Mouse (Mus musculus): Measurements from ENCODE around the gene Tmem87a. TPM values are rescaled to one million over a fixed set of nuclear protein-coding genes. Genes with fewer than 3 reads are reported as not detected.

Gene Tmem87a
- polyA plus RNA-seq, 1 experiment from 2014 or later, result 7.3 TPM

DNA sequence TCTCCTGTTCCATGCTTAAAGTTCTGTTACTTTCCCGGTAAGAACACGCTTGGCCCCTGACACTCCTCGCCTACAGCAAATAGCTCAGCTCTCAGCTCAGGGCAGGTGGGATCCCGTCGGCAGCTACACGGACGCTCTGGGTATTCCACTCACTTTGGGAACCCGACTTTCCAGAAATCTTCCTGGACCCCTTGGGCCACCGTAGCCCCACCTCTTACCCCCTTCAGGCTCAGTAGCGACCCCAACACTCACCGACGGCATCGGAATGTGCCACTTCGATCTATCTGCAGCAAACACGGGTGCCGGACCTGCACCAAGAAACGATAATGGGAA lies 294 bp downstream of the Tmem87a start, which contains the start of gene Ganc:
Gene Ganc (plus strand): TSS at position 244 of the 333 bp plus-strand sequence.
- under 1% methylated on average over 17 of the region's 17 CpGs for WGBS
- ATAC-seq (ENCODE audit: low FRiP score), result peak; percentile 83
- peak within 1 kb of the TSS; percentile 87 for H3K4me3 ChIP-seq (replicated peaks)

DNA sequence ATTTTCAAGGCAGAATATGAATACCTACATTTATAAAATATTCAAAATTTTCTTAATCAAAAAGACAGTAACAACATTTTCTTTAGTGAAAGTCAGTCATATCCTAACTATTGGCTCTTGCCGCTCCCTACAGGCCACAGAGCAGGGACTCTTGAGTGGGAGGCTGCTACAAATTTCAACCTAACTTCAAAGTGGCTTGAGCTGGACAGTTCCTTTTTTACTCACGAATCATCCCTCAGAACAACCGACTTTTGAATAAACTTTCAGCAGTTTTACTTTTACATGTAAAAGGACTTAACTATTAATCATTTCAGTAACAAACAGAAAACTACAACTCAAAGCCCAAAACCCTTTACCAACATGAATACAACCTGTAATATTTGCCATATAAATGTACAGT lies 1.1 kb downstream of the Tmem87a start:
- H3K9me3 ChIP-seq (replicated peaks), result 0 out of 2 replicates have a peak, but pooled peaks cover 4% of the 10 kb centered on the region
- H3K27me3 ChIP-seq (replicated peaks), result no peaks in the 10 kb centered on the region
- 0 out of 2 replicates have a peak overlapping the region, but pooled peaks have one; percentile 79 for H3K9ac ChIP-seq (replicated peaks)
- WGBS, result 60% methylated on average over 3 of the region's 3 CpGs
- no peaks in the 10 kb centered on the region; the same call in 1 of the 2 replicates for H3K36me3 ChIP-seq
- no peak overlapping the region for H3K27ac ChIP-seq (replicated peaks)
- peaks cover 27% of the 10 kb centered on the region for H3K4me1 ChIP-seq
- ATAC-seq (ENCODE audit: low FRiP score), result no peak
- H3K4me3 ChIP-seq (replicated peaks), result peak overlapping the region; percentile 87; the same call in 1 of the 2 replicates
- peak overlapping the region; percentile 87 for H3K4me2 ChIP-seq

More for the DNA sequence above, 294 bp downstream of the Tmem87a start, which contains the start of gene Ganc:
- Histone ChIP-seq H3K4me1 (peaks cover 27% of the 10 kb centered on the region), H3K36me3 (no peaks in the 10 kb centered on the region; the same call in 1 of the 2 replicates), H3K27me3 (replicated peaks) (no peaks in the 10 kb centered on the region), H3K9ac (replicated peaks) (peak within 1 kb of the TSS; percentile 79), H3K4me2 (peak within 1 kb of the TSS; percentile 87), H3K9me3 (replicated peaks) (0 out of 2 replicates have a peak, but pooled peaks cover 4% of the 10 kb centered on the region), H3K27ac (replicated peaks) (peak within 1 kb of the TSS; percentile 92)

DNA sequence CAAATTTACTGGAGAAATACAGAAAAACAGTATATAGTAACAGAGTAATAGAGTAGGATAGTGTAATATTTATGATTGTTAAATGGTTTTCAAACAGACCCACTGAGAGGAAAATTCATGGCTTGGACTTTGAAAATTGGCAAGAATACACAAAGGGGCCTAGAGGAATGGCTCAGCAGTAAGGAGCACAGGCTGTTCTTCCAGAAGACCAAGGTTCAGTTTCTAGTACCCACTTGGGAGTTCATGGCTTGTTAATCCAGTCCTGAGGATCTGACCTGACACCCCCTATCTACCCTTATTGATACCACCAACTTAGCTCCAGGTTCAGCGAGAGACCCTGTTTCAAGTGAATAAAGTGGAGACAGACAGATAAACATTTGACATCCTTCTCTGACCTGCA lies 6.0 kb downstream of the Tmem87a start:
- Histone ChIP-seq H3K36me3 (peaks cover 32% of the 10 kb centered on the region), H3K27me3 (replicated peaks) (no peaks in the 10 kb centered on the region), H3K27ac (replicated peaks) (no peak overlapping the region), H3K9ac (replicated peaks) (no peak overlapping the region), H3K9me3 (replicated peaks) (no peaks in the 10 kb centered on the region), H3K4me2 (no peak overlapping the region), H3K4me1 (peaks cover 13% of the 10 kb centered on the region), H3K4me3 (replicated peaks) (no peak overlapping the region)
- no peak for ATAC-seq (ENCODE audit: low FRiP score)
- 94% methylated on average over 1 of the region's 1 CpGs for WGBS

DNA sequence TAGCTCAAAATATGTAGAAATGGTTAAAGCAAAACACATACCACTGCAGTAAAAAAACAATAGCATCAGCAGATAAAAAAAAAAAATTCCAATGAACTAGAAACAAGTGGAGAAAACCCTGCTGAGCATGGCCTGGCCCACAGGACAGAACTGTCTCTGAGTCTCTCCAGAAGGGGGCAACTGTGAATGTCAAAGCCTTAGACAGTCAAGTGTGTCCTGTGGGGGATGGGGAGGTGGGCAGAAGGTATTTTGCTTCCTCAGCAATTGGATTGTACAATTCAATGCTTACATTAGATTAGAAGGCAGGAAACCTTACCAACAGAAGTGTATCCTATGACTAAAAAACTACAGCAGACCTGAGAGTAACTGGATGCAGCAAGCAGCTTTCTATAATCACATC lies 11.5 kb downstream of the Tmem87a start:
- Histone ChIP-seq H3K27ac (replicated peaks) (no peak overlapping the region), H3K4me2 (no peak overlapping the region), H3K9ac (replicated peaks) (no peak overlapping the region), H3K4me1 (no peaks in the 10 kb centered on the region), H3K9me3 (replicated peaks) (no peaks in the 10 kb centered on the region), H3K4me3 (replicated peaks) (no peak overlapping the region), H3K27me3 (replicated peaks) (no peaks in the 10 kb centered on the region), H3K36me3 (peaks cover 65% of the 10 kb centered on the region)
- no peak for ATAC-seq (ENCODE audit: low FRiP score)

DNA sequence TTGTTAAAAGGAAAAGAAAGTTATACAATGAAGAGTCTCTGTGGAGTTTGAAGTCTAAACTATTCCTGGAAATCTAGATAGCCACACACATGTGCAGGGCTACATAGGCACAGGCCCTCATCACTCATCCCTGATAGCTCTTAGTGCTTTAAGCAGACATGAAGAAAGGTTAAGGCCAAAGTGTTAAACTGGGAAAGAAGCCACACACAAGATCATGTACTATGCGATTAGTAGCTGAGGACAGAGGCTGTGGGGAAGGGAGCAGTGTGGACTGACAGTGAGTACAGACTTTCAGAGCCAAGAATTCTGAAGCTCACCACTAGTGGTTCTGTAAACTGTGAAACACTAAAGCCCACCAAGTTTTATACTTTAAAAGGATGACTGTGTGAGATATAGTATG lies 13.0 kb downstream of the Tmem87a start:
- Histone ChIP-seq H3K4me3 (replicated peaks) (no peak overlapping the region), H3K9me3 (replicated peaks) (no peaks in the 10 kb centered on the region), H3K9ac (replicated peaks) (no peak overlapping the region), H3K4me1 (no peaks in the 10 kb centered on the region), H3K4me2 (no peak overlapping the region), H3K36me3 (peaks cover 57% of the 10 kb centered on the region), H3K27ac (replicated peaks) (no peak overlapping the region), H3K27me3 (replicated peaks) (no peaks in the 10 kb centered on the region)
- ATAC-seq (ENCODE audit: low FRiP score), result no peak
- 100% methylated on average over 1 of the region's 1 CpGs for WGBS

DNA sequence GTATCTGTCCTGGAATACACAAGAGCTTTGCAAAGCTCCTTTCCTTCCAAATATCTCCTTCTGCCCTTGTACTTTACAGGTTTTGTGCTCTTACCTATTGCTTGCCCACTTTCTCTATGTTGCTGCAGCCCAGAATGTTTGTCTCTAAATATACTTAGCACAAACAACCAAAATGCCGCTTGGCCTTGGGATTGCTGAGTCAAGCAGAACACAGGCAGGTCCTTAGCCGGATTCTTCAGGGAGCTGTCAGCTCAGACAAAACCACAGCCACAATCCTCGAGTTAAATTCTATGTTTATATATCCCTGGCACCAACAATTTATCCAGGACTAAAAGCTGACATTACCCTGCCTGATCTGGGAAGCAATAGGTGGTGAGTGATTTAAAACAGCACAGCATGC lies 14.5 kb downstream of the Tmem87a start:
- Histone ChIP-seq H3K36me3 (peaks cover 54% of the 10 kb centered on the region), H3K9me3 (replicated peaks) (no peaks in the 10 kb centered on the region), H3K4me1 (no peaks in the 10 kb centered on the region), H3K27ac (replicated peaks) (no peak overlapping the region), H3K4me3 (replicated peaks) (no peak overlapping the region), H3K27me3 (replicated peaks) (no peaks in the 10 kb centered on the region), H3K9ac (replicated peaks) (no peak overlapping the region), H3K4me2 (no peak overlapping the region)
- WGBS, result 90% methylated on average over 3 of the region's 3 CpGs
- ATAC-seq (ENCODE audit: low FRiP score), result no peak

DNA sequence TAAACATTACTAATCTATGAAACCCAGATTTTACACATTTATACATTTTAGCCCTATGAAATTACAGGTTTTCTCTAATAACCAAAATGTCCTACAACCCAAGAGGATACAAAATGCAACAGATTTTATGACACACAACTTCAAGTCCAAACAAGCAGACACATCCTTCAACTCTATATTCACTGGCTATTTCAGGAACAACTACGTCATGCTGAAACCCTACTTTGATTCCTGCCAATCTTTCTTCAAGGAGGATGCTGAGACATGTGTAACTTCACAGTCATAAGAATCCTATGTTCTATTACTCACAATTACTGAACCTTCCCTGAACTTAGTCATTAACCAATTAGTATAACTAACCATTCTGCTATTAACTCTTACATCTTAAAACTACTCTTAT lies 16.6 kb downstream of the Tmem87a start:
- Histone ChIP-seq H3K36me3 (peaks cover 50% of the 10 kb centered on the region), H3K27me3 (replicated peaks) (no peaks in the 10 kb centered on the region), H3K9me3 (replicated peaks) (no peaks in the 10 kb centered on the region), H3K27ac (replicated peaks) (no peak overlapping the region), H3K4me2 (no peak overlapping the region), H3K4me3 (replicated peaks) (no peak overlapping the region), H3K4me1 (no peaks in the 10 kb centered on the region), H3K9ac (replicated peaks) (no peak overlapping the region)
- 95% methylated on average over 1 of the region's 1 CpGs for WGBS
- ATAC-seq (ENCODE audit: low FRiP score), result no peak

DNA sequence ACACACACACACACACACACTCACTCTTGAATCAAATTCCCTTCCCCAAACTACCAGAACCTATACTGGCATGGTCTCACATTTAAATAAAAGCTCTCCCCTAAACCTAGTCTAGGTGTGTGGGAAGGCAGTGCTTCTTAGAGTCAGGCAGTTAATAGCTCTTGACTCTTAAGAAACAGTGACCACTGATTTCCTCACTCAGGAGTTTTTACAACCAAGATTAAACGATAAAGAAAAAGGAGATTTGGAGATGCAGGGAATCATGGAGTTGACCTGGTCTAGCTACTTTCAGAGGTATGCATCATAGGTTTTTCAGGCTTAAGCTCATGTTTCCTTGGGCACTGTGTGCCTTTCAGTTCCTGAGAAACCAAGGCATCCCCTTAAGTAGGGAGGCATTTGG lies 17.6 kb downstream of the Tmem87a start:
- no peak overlapping the region for H3K27ac ChIP-seq (replicated peaks)
- H3K4me2 ChIP-seq, result no peak overlapping the region
- peaks cover 55% of the 10 kb centered on the region for H3K36me3 ChIP-seq
- H3K4me3 ChIP-seq (replicated peaks), result no peak overlapping the region
- no peaks in the 10 kb centered on the region for H3K4me1 ChIP-seq
- H3K27me3 ChIP-seq (replicated peaks), result no peaks in the 10 kb centered on the region
- H3K9me3 ChIP-seq (replicated peaks), result no peaks in the 10 kb centered on the region
- no peak overlapping the region for H3K9ac ChIP-seq (replicated peaks)
- WGBS, result 95% methylated on average over 1 of the region's 1 CpGs
- no peak for ATAC-seq (ENCODE audit: low FRiP score)

DNA sequence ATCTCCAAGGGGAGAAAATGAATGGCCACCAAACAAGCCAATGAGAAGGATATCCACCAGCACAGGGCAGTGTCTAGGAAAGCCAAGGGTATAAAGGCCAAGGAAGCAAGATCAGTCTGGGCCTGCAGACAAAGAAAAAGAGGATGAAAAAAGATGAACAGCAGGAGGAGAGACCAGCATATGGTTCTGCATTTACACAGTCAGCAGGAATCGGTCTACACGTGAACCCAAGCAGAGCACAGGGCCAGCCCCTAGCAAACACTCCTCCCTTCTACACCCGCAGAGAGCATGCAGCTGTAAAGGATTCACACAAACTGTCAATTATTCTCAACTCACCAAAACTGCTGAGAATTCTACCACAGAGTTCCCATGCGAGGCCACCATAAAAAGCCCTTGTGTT lies 30.1 kb downstream of the Tmem87a start:
- no peak overlapping the region for H3K27ac ChIP-seq (replicated peaks)
- no peaks in the 10 kb centered on the region for H3K9me3 ChIP-seq (replicated peaks)
- ATAC-seq (ENCODE audit: low FRiP score), result no peak
- H3K4me3 ChIP-seq (replicated peaks), result no peak overlapping the region
- H3K4me1 ChIP-seq, result no peaks in the 10 kb centered on the region
- 74% methylated on average over 4 of the region's 4 CpGs for WGBS
- no peaks in the 10 kb centered on the region for H3K27me3 ChIP-seq (replicated peaks)
- peaks cover 65% of the 10 kb centered on the region for H3K36me3 ChIP-seq
- no peak overlapping the region for H3K4me2 ChIP-seq
- no peak overlapping the region for H3K9ac ChIP-seq (replicated peaks)

DNA sequence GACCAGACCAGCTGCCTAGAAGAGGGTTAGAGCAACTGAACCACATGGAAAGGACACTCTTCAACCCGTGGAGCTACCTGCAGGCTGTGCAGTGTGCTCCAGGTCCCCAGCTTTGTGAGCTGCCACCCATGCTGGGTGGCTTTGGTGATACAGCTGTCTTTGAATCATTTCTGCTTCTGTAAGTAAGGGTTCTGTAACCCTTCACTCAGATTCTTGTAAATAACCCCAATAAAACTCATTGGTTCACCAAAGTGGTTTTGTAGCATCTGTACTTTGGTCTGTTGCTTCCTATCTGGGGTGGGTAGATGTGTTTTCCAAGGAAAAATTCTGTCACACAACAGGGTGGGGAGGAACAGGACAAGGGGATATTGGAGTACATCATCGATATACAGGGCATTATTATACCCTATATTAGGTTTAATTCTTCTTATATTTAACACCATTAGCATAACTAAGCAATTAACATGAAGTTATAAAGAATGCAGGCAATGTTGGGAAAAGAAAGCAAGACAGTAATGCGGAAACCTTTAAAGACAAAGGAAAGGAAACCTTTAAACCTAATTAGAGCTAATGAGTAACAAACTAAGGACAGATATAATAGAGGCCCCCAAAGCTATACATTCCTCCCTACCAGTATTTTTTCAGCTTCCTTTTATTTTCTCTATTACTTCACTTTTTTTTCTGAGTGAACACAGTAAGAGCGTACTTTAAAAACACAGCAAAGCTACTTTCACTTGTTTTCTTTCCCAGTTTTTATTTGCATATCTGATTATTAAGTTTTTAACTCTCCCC lies 36.3 kb downstream of the Tmem87a start:
- no peaks in the 10 kb centered on the region for H3K27me3 ChIP-seq (replicated peaks)
- H3K36me3 ChIP-seq, result peaks cover 67% of the 10 kb centered on the region
- no peaks in the 10 kb centered on the region for H3K9me3 ChIP-seq (replicated peaks)
- no peak overlapping the region for H3K4me3 ChIP-seq (replicated peaks)
- ATAC-seq (ENCODE audit: low FRiP score), result no peak
- WGBS, result 94% methylated on average over 4 of the region's 4 CpGs
- H3K4me1 ChIP-seq, result no peaks in the 10 kb centered on the region
- H3K4me2 ChIP-seq, result no peak overlapping the region
- H3K9ac ChIP-seq (replicated peaks), result no peak overlapping the region
- H3K27ac ChIP-seq (replicated peaks), result no peak overlapping the region

DNA sequence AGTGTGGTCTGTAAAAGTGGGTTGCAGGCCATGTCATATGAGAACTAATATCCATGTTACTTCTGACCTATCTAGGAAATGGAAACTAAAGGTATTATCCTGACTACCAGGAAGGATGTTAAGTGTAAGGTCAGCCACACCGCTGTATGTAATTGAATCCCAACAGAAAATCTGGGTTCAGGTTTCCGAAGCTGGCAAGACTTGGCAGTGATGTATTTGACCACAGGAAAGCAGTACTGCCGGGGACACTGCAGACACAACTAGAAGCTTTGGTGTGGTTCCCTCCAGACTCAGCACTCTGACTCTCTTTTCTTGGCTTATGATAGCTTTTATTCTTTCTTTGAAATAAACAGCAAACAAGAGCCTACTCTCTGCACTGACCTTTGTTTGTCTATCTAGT lies 37.4 kb downstream of the Tmem87a start:
- no peak overlapping the region for H3K4me2 ChIP-seq
- no peaks in the 10 kb centered on the region for H3K27me3 ChIP-seq (replicated peaks)
- H3K4me1 ChIP-seq, result no peaks in the 10 kb centered on the region
- H3K9ac ChIP-seq (replicated peaks), result no peak overlapping the region
- ATAC-seq (ENCODE audit: low FRiP score), result no peak
- H3K36me3 ChIP-seq, result peaks cover 68% of the 10 kb centered on the region
- no peaks in the 10 kb centered on the region for H3K9me3 ChIP-seq (replicated peaks)
- no peak overlapping the region for H3K4me3 ChIP-seq (replicated peaks)
- H3K27ac ChIP-seq (replicated peaks), result no peak overlapping the region
- 96% methylated on average over 3 of the region's 3 CpGs for WGBS

DNA sequence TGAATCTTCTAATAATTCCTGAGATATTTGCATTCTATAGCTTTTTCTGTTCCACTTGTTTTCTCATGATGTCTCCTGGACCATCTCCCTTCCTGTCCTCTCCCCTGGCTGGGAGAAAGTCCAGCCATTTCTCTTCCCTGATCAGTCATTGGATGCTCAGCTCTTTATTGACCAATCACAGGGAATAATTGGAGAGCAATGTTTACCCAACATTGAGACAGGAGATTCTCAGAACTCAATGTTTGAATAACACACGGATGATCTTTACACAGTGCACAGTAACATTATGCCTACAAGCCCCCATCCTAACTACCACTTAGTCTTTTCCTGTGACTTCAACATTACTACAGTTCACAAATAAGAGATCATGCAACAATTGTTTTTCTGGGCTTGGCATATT lies 43.5 kb downstream of the Tmem87a start:
- Histone ChIP-seq H3K4me2 (no peak overlapping the region), H3K27ac (replicated peaks) (no peak overlapping the region), H3K36me3 (peaks cover 60% of the 10 kb centered on the region), H3K4me3 (replicated peaks) (no peak overlapping the region), H3K9ac (replicated peaks) (no peak overlapping the region), H3K4me1 (no peaks in the 10 kb centered on the region), H3K9me3 (replicated peaks) (no peaks in the 10 kb centered on the region), H3K27me3 (replicated peaks) (no peaks in the 10 kb centered on the region)
- WGBS, result 86% methylated on average over 1 of the region's 1 CpGs
- no peak for ATAC-seq (ENCODE audit: low FRiP score)

Data from neural tube, embryonic 15.5 days (tissue).